Mouse (Mus musculus): ENCODE measurements around the gene Morn3. TPM values are rescaled to one million over a fixed set of nuclear protein-coding genes. Genes with fewer than 3 reads are reported as not detected.

The Morn3 gene
- polyA plus RNA-seq, 2 experiments = not detected

DNA sequence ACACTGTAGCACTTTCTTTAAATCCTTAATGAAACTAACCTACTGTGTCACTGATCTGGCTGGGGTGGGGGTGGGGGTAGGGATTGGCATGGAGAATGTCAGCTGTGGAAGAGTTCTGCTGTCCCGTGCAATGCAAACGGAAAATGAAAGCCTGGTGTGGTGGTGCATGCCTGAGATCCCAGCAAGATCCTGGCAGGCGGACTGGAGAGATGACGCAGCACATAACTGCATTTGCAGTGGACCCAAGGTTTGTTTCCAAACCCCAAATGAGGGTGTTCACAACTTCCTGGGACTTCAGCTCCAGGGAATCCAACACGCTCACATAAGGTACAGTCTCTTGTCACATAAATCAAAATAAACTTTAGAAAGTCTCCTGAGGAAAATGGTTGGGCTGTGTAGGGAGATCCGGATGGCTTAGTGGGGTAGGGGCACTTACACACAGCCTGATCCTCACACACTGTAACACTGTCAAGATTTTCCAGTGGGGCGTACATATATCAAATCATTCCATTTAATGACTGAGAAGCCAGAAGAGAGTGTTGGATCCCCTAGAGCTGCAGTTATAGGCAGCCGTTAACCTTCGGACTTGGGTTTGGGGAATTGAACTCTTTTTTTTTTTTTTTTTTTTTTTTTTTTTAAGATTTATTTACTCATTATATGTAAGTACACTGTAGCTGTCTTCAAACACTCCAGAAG, 14.0 kb upstream of the Morn3 start:
- 67% methylated on average over 9 of the region's 9 CpGs for WGBS (ENCODE audit: insufficient replicate concordance)
- peaks cover 11 to 13% of the 10 kb centered on the region in 2 experiments for H3K4me1 ChIP-seq (replicated peaks; ENCODE audit: control insufficient read depth in 2 of 2, insufficient read depth in 2 of 2, low read length in 1 of 2)
- DNase-seq (ENCODE audit: low read depth in 3 of 3, low spot score in 3 of 3) = no peak
- H3K36me3 ChIP-seq (replicated peaks; ENCODE audit: control insufficient read depth, insufficient read depth, low read depth) = no peaks in the 10 kb centered on the region
- no peak overlapping the region for H3K4me2 ChIP-seq (ENCODE audit: low read depth)
- H3K27me3 ChIP-seq (ENCODE audit: control insufficient read depth, insufficient read depth, low read length) = no peaks in the 10 kb centered on the region
- H3K9me3 ChIP-seq (ENCODE audit: control insufficient read depth, low read length) = no peaks in the 10 kb centered on the region
- no peak for TF ChIP-seq EP300 (IDR thresholded peaks at IDR 0.05; ENCODE audit: low read depth)
- TF ChIP-seq CTCF (IDR thresholded peaks at IDR 0.05; ENCODE audit: low read depth) = no peak
- no peak overlapping the region for H3K27ac ChIP-seq
- no peak overlapping the region for H3K4me3 ChIP-seq (ENCODE audit: insufficient read depth in 1 of 2, low read depth in 2 of 2, low read length in 2 of 2)
- ATAC-seq (ENCODE audit: insufficient read depth) = no peak
- H3K9ac ChIP-seq (replicated peaks) = no peak overlapping the region

DNA sequence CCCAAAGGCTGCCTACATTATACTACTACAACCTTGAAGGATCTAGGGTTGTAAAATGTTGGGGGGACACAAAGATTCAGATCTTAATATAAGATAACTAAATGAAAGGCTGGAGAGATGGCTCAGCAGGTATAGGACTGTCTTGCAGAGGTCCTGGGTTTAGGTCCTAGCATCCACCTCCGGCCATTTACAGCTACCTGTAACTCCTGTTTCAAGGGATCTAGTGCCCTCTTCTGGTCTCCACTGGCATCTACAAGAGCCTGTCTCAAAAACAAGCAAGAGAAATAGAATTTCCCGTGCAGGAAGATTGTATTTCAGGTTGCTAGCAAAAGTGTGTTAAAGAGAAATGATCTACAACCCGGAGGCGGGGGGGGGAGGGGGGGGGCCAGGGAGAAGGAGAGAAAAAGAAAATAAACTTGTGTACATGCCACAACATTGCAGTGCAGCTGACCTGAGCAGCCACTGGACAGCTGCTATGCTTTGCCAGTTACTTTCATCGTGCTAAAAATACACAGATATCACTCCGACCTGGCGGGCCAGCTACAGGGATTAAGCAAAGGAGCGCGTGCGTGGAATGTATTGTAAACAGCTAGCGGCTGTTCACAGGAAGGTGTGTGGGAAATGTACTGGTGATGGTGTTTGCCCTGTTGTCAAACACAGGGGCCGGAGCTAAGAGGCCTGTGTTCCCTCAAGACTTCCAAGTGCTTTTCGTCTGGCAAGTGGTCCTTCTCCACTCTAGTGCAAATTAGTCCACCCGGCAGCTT, 13.1 kb upstream of the Morn3 start:
- no peak overlapping the region for H3K9ac ChIP-seq (replicated peaks)

DNA sequence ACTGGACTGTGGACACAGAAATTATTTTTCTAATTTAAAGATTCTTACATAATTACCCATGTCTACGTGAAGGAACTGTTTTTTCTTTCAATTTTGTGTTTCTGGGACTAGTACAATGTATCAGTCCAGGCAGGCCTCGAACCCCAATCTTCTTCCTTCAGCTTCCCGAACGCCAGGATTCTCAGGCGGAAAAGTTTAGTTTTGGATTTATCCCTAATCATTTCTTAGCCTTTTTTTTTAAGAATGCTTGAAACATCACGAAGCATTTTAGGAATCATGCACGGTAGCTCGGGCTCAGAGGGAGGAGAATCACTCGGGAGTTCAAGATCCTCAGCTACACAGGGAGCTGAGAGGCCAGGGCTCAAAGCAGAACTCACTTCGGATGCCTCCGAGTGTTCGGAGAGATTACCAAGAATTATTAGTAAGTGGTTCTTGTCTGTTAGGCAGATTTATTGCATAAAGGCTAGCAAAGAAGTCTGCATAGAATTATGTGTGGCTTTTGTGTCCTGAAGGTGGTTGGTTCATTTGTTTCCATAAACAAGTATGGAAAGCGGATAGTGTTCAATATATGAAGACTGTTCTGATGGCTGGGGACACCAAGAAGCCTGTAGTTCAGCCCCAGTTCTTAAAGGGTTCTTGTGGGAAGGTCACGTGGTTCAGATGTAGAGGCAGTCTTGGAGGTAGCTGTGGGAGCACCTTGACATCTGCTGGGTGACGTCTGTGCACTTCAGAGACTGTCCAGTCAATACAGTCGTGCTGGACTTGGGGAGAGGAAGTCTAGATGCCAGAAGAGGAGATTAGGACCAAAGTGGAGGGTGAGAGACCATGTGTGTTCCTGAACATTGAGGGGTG, 11.7 kb upstream of the Morn3 start:
- TF ChIP-seq EP300 (IDR thresholded peaks at IDR 0.05; ENCODE audit: low read depth) = no peak
- no peak for TF ChIP-seq CTCF (IDR thresholded peaks at IDR 0.05; ENCODE audit: low read depth)
- Histone ChIP-seq H3K4me3 (ENCODE audit: insufficient read depth in 1 of 2, low read depth in 2 of 2, low read length in 2 of 2) (peak overlapping the region; percentile 65 to 68), H3K27ac (peak overlapping the region; percentile 82), H3K9me3 (ENCODE audit: control insufficient read depth, low read length) (no peaks in the 10 kb centered on the region), H3K36me3 (replicated peaks; ENCODE audit: control insufficient read depth, insufficient read depth, low read depth) (no peaks in the 10 kb centered on the region), H3K4me2 (ENCODE audit: low read depth) (peak overlapping the region; percentile 94), H3K4me1 (replicated peaks; ENCODE audit: control insufficient read depth in 2 of 2, insufficient read depth in 2 of 2, low read length in 1 of 2) (peaks cover 9 to 11% of the 10 kb centered on the region in 2 experiments), H3K9ac (replicated peaks) (peak overlapping the region; percentile 77), H3K27me3 (ENCODE audit: control insufficient read depth, insufficient read depth, low read length) (no peaks in the 10 kb centered on the region)
- DNase-seq (ENCODE audit: low read depth in 3 of 3, low spot score in 3 of 3) (peak in 1 of 3 experiments; percentile 33), ATAC-seq (ENCODE audit: insufficient read depth) (no peak)
- 19% methylated on average over 16 of the region's 16 CpGs for WGBS (ENCODE audit: insufficient replicate concordance)

More for the DNA sequence above, 13.1 kb upstream of the Morn3 start:
- no peak overlapping the region for H3K27ac ChIP-seq
- H3K36me3 ChIP-seq (replicated peaks; ENCODE audit: control insufficient read depth, insufficient read depth, low read depth) = no peaks in the 10 kb centered on the region
- H3K9me3 ChIP-seq (ENCODE audit: control insufficient read depth, low read length) = no peaks in the 10 kb centered on the region
- H3K4me2 ChIP-seq (ENCODE audit: low read depth) = no peak overlapping the region
- TF ChIP-seq CTCF (IDR thresholded peaks at IDR 0.05; ENCODE audit: low read depth) (peak; percentile 77), EP300 (IDR thresholded peaks at IDR 0.05; ENCODE audit: low read depth) (no peak)
- no peak overlapping the region for H3K4me3 ChIP-seq (ENCODE audit: insufficient read depth in 1 of 2, low read depth in 2 of 2, low read length in 2 of 2)
- no peaks in the 10 kb centered on the region for H3K27me3 ChIP-seq (ENCODE audit: control insufficient read depth, insufficient read depth, low read length)
- peaks cover 11 to 13% of the 10 kb centered on the region in 2 experiments for H3K4me1 ChIP-seq (replicated peaks; ENCODE audit: control insufficient read depth in 2 of 2, insufficient read depth in 2 of 2, low read length in 1 of 2)
- peak in 2 of 3 experiments; percentile 57 to 59 for DNase-seq (ENCODE audit: low read depth in 3 of 3, low spot score in 3 of 3)
- ATAC-seq (ENCODE audit: insufficient read depth) = no peak
- 38% methylated on average over 14 of the region's 14 CpGs for WGBS (ENCODE audit: insufficient replicate concordance)

DNA sequence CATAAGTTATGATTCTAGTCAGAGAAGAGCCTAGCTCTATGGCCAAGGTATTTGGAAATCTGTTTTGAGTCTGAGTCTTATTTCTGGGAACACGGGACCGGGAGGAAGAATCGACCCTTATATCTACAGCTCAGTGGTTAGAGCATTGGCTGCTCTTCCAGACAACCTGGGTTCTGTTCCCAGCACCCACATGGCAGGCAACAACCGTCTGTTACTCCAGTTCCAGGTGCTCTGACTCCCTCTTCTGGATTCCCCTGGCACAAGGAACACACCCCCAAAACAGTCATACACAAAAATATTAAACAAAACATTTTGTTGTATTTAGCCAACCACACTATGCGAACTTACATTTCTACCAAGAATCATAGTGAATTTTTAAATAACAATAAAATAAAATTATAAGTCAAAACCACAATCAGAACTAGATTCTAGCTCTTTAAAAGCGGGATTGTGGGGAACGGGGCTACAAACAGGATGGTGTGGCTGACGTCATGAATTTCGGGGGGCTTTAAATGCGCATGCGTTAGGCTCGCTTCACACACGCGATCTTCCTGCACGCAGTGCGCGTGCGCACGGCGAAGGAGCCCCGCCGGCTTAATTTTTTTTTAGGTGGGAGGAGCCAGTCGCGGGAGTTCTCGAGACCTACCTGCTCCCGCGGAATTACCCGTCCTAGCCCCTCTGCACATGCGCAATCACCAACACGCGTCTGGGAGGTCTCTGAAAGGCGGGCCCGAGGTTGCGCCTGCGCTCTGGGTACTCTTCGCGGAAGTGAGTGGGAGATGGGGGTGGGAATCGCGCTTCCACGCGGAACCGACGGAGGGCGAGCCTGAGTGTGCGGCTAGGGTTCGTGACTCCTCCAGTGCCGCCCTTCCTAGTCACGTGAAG, 10.8 kb upstream of the Morn3 start:
- H3K4me1 ChIP-seq (replicated peaks; ENCODE audit: control insufficient read depth in 2 of 2, insufficient read depth in 2 of 2, low read length in 1 of 2) = peaks cover 9 to 11% of the 10 kb centered on the region in 2 experiments
- peak overlapping the region; percentile 77 for H3K9ac ChIP-seq (replicated peaks)
- WGBS (ENCODE audit: insufficient replicate concordance) = 7% methylated on average over 48 of the region's 48 CpGs
- no peaks in the 10 kb centered on the region for H3K9me3 ChIP-seq (ENCODE audit: control insufficient read depth, low read length)
- peak; percentile 70 for TF ChIP-seq CTCF (IDR thresholded peaks at IDR 0.05; ENCODE audit: low read depth)
- no peak for TF ChIP-seq EP300 (IDR thresholded peaks at IDR 0.05; ENCODE audit: low read depth)
- H3K4me3 ChIP-seq (ENCODE audit: insufficient read depth in 1 of 2, low read depth in 2 of 2, low read length in 2 of 2) = peak overlapping the region; percentile 65 to 68
- H3K27ac ChIP-seq = peak overlapping the region; percentile 82
- ATAC-seq (ENCODE audit: insufficient read depth) (peak; percentile 96), DNase-seq (ENCODE audit: low read depth in 3 of 3, low spot score in 3 of 3) (peak; percentile 99 to 100 (median 99))
- H3K4me2 ChIP-seq (ENCODE audit: low read depth) = peak overlapping the region; percentile 94
- H3K36me3 ChIP-seq (replicated peaks; ENCODE audit: control insufficient read depth, insufficient read depth, low read depth) = no peaks in the 10 kb centered on the region
- H3K27me3 ChIP-seq (ENCODE audit: control insufficient read depth, insufficient read depth, low read length) = no peaks in the 10 kb centered on the region
